Mouse (Mus musculus): ENCODE measurements at regions not wholly inside any gene's neighbourhood (a gene's known extent, or its start where the extent isn't known, plus 50 kb on each side); places are given as distances from the start of the nearest gene placed in this dataset.

- 32% methylated on average over 2 of the region's 2 CpGs for WGBS
- H3K36me3 ChIP-seq (replicated peaks; ENCODE audit: control insufficient read depth, insufficient read depth, low read length): no peaks in the 10 kb centered on the region
Observed at GRCm38 (mm10) chr7:40751779-40752178, 146.3 kb upstream of the Vstm2b start.

GRCm38 (mm10) chr7:40752195-40752594 is 145.9 kb upstream of the Vstm2b start:
- Histone ChIP-seq H3K9ac (replicated peaks; ENCODE audit: low read depth, low read length) (no peak overlapping the region), H3K4me2 (ENCODE audit: low read depth, low read length) (no peak overlapping the region), H3K36me3 (replicated peaks; ENCODE audit: control insufficient read depth, insufficient read depth, low read length) (no peaks in the 10 kb centered on the region), H3K4me1 (ENCODE audit: control insufficient read depth, insufficient read depth) (no peaks in the 10 kb centered on the region), H3K9me3 (replicated peaks; ENCODE audit: control insufficient read depth, low read length) (no peaks in the 10 kb centered on the region), H3K27ac (ENCODE audit: low read depth) (no peak overlapping the region), H3K4me3 (ENCODE audit: low read depth, low read length) (no peak overlapping the region), H3K27me3 (ENCODE audit: control insufficient read depth, insufficient read depth, low read length) (no peaks in the 10 kb centered on the region)
- WGBS: 51% methylated on average over 3 of the region's 3 CpGs
- ATAC-seq (ENCODE audit: insufficient read depth, low read depth) (no peak), DNase-seq (ENCODE audit: low spot score) (no peak)
- TF ChIP-seq EP300 (IDR thresholded peaks at IDR 0.05; ENCODE audit: low read depth): no peak
- TF ChIP-seq CTCF (IDR thresholded peaks at IDR 0.05; ENCODE audit: low read depth): no peak

More at GRCm38 (mm10) chr7:40751779-40752178, 146.3 kb upstream of the Vstm2b start:
- no peaks in the 10 kb centered on the region for H3K27me3 ChIP-seq (ENCODE audit: control insufficient read depth, insufficient read depth, low read length)
- no peak overlapping the region for H3K4me2 ChIP-seq (ENCODE audit: low read depth, low read length)
- ATAC-seq (ENCODE audit: insufficient read depth, low read depth) (no peak), DNase-seq (ENCODE audit: low spot score) (no peak)
- H3K27ac ChIP-seq (ENCODE audit: low read depth): no peak overlapping the region
- H3K9ac ChIP-seq (replicated peaks; ENCODE audit: low read depth, low read length): no peak overlapping the region
- TF ChIP-seq EP300 (IDR thresholded peaks at IDR 0.05; ENCODE audit: low read depth) (no peak), CTCF (IDR thresholded peaks at IDR 0.05; ENCODE audit: low read depth) (no peak)
- no peak overlapping the region for H3K4me3 ChIP-seq (ENCODE audit: low read depth, low read length)
- no peaks in the 10 kb centered on the region for H3K4me1 ChIP-seq (ENCODE audit: control insufficient read depth, insufficient read depth)
- H3K9me3 ChIP-seq (replicated peaks; ENCODE audit: control insufficient read depth, low read length): no peaks in the 10 kb centered on the region

- H3K4me2 ChIP-seq (ENCODE audit: low read depth, low read length): no peak overlapping the region
- H3K27ac ChIP-seq (ENCODE audit: low read depth): no peak overlapping the region
- no peaks in the 10 kb centered on the region for H3K27me3 ChIP-seq (ENCODE audit: control insufficient read depth, insufficient read depth, low read length)
- H3K9me3 ChIP-seq (replicated peaks; ENCODE audit: control insufficient read depth, low read length): no peaks in the 10 kb centered on the region
- no peak overlapping the region for H3K4me3 ChIP-seq (ENCODE audit: low read depth, low read length)
- no peak overlapping the region for H3K9ac ChIP-seq (replicated peaks; ENCODE audit: low read depth, low read length)
- no peaks in the 10 kb centered on the region for H3K36me3 ChIP-seq (replicated peaks; ENCODE audit: control insufficient read depth, insufficient read depth, low read length)
- ATAC-seq (ENCODE audit: insufficient read depth, low read depth): no peak
- no peak for TF ChIP-seq CTCF (IDR thresholded peaks at IDR 0.05; ENCODE audit: low read depth)
- TF ChIP-seq EP300 (IDR thresholded peaks at IDR 0.05; ENCODE audit: low read depth): no peak
- 29% methylated on average over 1 of the region's 1 CpGs for WGBS
- no peak for DNase-seq (ENCODE audit: low spot score)
- no peaks in the 10 kb centered on the region for H3K4me1 ChIP-seq (ENCODE audit: control insufficient read depth, insufficient read depth)
Observed at GRCm38 (mm10) chr7:40753490-40753889, 144.6 kb upstream of the Vstm2b start.

- DNase-seq (ENCODE audit: low spot score) (no peak), ATAC-seq (ENCODE audit: insufficient read depth, low read depth) (no peak)
- H3K36me3 ChIP-seq (replicated peaks; ENCODE audit: control insufficient read depth, insufficient read depth, low read length): no peaks in the 10 kb centered on the region
- no peak overlapping the region for H3K4me3 ChIP-seq (ENCODE audit: low read depth, low read length)
- WGBS: 4% methylated on average over 5 of the region's 5 CpGs
- H3K9ac ChIP-seq (replicated peaks; ENCODE audit: low read depth, low read length): no peak overlapping the region
- no peak overlapping the region for H3K4me2 ChIP-seq (ENCODE audit: low read depth, low read length)
- H3K9me3 ChIP-seq (replicated peaks; ENCODE audit: control insufficient read depth, low read length): no peaks in the 10 kb centered on the region
- TF ChIP-seq CTCF (IDR thresholded peaks at IDR 0.05; ENCODE audit: low read depth) (no peak), EP300 (IDR thresholded peaks at IDR 0.05; ENCODE audit: low read depth) (no peak)
- H3K4me1 ChIP-seq (ENCODE audit: control insufficient read depth, insufficient read depth): no peaks in the 10 kb centered on the region
- H3K27ac ChIP-seq (ENCODE audit: low read depth): no peak overlapping the region
- H3K27me3 ChIP-seq (ENCODE audit: control insufficient read depth, insufficient read depth, low read length): no peaks in the 10 kb centered on the region
Observed at GRCm38 (mm10) chr7:40762520-40762919, 135.6 kb upstream of the Vstm2b start.

DNA sequence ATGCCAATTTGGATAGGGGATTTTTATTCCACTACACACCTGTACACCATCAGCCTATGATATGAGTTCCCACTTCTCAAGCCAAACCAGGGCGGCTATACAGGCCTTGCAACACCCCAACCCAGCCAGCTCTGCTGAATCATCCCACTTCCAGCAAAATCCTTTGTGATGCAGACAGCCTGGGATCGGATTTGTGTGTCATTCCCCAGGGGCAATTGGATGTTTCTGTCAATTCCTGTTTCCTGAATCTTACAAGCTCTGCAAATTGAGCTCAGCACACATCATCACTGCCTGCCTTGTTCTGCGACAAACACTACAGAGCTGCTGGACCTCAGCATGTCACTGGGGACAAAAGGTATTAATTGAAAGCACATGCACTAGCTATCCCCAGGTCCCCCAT is 132.0 kb upstream of the Vstm2b start:
- WGBS: 34% methylated on average over 3 of the region's 3 CpGs
- no peak overlapping the region for H3K9ac ChIP-seq (replicated peaks; ENCODE audit: low read depth, low read length)
- no peaks in the 10 kb centered on the region for H3K9me3 ChIP-seq (replicated peaks; ENCODE audit: control insufficient read depth, low read length)
- no peak overlapping the region for H3K27ac ChIP-seq (ENCODE audit: low read depth)
- TF ChIP-seq CTCF (IDR thresholded peaks at IDR 0.05; ENCODE audit: low read depth) (no peak), EP300 (IDR thresholded peaks at IDR 0.05; ENCODE audit: low read depth) (no peak)
- no peak for ATAC-seq (ENCODE audit: insufficient read depth, low read depth)
- no peak overlapping the region for H3K4me3 ChIP-seq (ENCODE audit: low read depth, low read length)
- no peak overlapping the region for H3K4me2 ChIP-seq (ENCODE audit: low read depth, low read length)
- no peaks in the 10 kb centered on the region for H3K4me1 ChIP-seq (ENCODE audit: control insufficient read depth, insufficient read depth)
- no peaks in the 10 kb centered on the region for H3K36me3 ChIP-seq (replicated peaks; ENCODE audit: control insufficient read depth, insufficient read depth, low read length)
- H3K27me3 ChIP-seq (ENCODE audit: control insufficient read depth, insufficient read depth, low read length): no peaks in the 10 kb centered on the region
- DNase-seq (ENCODE audit: low spot score): no peak

GRCm38 (mm10) chr7:40776220-40776619 is 121.9 kb upstream of the Vstm2b start:
- no peak for ATAC-seq (ENCODE audit: insufficient read depth, low read depth)

More at GRCm38 (mm10) chr7:40776220-40776619, 121.9 kb upstream of the Vstm2b start:
- H3K4me3 ChIP-seq (ENCODE audit: low read depth, low read length): no peak overlapping the region
- no peak overlapping the region for H3K9ac ChIP-seq (replicated peaks; ENCODE audit: low read depth, low read length)
- H3K27me3 ChIP-seq (ENCODE audit: control insufficient read depth, insufficient read depth, low read length): no peaks in the 10 kb centered on the region
- no peak overlapping the region for H3K27ac ChIP-seq (ENCODE audit: low read depth)
- TF ChIP-seq EP300 (IDR thresholded peaks at IDR 0.05; ENCODE audit: low read depth) (no peak), CTCF (IDR thresholded peaks at IDR 0.05; ENCODE audit: low read depth) (no peak)
- H3K36me3 ChIP-seq (replicated peaks; ENCODE audit: control insufficient read depth, insufficient read depth, low read length): no peaks in the 10 kb centered on the region
- no peaks in the 10 kb centered on the region for H3K4me1 ChIP-seq (ENCODE audit: control insufficient read depth, insufficient read depth)
- H3K9me3 ChIP-seq (replicated peaks; ENCODE audit: control insufficient read depth, low read length): no peaks in the 10 kb centered on the region
- no peak for DNase-seq (ENCODE audit: low spot score)
- WGBS: 25% methylated on average over 4 of the region's 4 CpGs
- H3K4me2 ChIP-seq (ENCODE audit: low read depth, low read length): no peak overlapping the region

Measured in heart, postnatal 0 days (tissue).